Mouse (Mus musculus) layer of hippocampus, postnatal 10 days (tissue): ENCODE data around the gene Snx27. TPM values are rescaled to one million over a fixed set of nuclear protein-coding genes. Genes with fewer than 3 reads are reported as not detected.
A peak's percentile ranks its signal among the peaks of the same experiment; 100 is the strongest.

ENCODE experiments used
- DNase-seq, 2 experiments: peaks; one replicate each; pipeline ENCODE4 v3.0.0; 2021; ENCODE audit warnings: low spot score in 2 of 2
- total RNA-seq, 2 experiments: library from RNA; stranded (reverse); gene quantifications; 2 replicates each; pipeline ENCODE4 v1.2.3; 2021

The Snx27 gene
- total RNA-seq, 2 experiments from 2014 or later, result 80.2 to 88.8 TPM

DNA sequence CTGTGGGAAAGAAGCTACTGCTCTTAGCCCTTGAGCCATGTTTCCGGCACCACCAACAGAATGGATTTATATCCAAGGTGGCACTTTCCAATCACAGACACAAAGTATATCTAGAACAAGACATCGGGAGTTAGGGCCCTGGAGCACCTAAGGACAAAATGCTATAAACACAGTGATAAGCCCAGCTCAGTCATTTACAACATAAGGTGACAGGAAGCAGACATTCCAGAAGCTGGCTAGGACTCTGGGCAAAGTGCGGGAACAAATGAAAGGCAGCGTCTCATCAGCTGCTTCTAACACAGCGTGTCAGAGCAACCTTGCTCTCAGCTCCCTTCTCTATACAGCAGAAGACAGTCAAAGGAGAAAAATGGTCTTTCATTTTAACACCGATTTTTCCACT, 8.0 kb downstream of the Snx27 start:
- DNase-seq, result no peak

DNA sequence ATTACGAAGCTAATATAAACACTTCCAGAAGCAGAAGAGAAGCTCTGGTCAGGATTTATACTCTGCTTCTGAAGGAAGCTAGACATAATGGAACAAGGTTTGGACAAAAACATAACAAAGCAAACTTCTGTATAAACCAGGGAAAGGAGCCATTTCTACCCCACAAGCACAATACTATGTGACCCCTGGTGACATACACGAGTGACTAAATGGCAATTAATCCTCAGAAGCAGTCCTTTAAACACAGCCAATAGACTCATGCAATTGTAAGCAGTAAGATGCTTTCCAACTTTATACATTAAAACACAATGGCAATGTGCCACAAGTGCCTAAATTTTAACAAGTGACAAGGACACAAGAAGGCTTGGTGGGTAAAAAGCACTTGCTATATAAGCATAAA, 15.3 kb downstream of the Snx27 start:
- no peak for DNase-seq

- no peak for DNase-seq
Observed at GRCm38 (mm10) chr3:94565557-94565956, 17.0 kb downstream of the Snx27 start.

- no peak for DNase-seq
Observed at GRCm38 (mm10) chr3:94565127-94565526, 17.4 kb downstream of the Snx27 start.

- DNase-seq, result no peak
Observed at GRCm38 (mm10) chr3:94564356-94565010, 18.0 kb downstream of the Snx27 start.

DNA sequence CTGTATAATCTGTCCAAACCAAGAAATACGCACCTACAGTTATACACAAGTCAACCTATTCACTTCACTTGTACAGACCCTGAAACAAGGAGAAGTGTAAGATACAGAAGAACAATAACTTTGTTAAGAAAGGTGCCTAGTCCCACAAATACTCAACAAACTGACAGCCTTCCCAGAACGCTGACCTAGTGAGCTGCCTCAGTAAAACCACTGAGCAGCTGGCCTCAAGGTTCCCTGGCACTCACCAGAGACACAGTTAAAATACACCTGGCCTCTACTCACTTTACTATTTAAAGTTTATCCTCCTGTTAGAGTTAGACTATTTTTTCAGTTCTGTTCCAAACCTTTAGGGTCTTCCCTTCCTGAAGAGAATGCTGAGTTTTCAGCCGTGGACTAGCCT, 19.4 kb downstream of the Snx27 start:
- DNase-seq, result no peak

DNA sequence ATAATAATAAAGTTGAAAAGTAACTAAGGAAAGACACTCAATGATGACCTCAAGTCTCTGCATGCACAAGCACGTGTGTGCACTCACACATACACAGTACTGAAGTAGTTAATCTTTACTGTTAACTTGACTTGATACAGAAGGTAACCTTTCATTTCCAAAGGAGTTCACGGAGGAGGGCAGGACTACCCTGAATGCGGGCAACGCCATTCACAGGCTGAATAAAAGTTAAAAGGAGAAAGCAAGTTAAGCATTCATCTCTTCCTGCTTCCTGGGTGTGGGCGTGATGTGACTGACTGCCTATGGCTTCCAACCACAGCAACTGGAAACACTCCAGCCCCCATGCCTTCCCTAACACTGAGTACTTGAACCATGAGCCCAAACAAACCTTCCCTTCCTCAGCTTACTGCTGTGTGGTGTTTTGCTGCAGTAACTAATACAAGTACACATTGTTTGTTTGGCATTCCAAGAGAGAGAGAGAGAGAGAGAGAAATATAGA, 22.5 kb downstream of the Snx27 start:
- no peak for DNase-seq

DNA sequence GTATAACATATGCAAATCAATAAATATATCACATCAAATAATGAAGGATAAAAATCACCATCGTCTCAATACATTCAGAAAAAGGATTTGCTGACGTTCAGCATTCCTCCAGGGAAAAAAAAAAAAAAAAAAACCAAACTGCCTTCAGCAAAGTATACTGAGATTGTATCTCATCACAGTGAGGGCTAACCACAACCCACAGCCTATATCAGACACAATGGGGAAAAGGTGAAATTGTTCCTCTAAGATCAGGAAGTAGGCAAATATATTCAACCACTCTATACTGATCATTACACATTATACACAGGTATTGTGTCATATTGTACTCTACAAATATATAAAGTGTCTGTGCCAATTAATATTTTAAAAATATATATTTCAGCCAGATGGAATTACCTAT, 33.5 kb downstream of the Snx27 start:
- no peak for DNase-seq

DNA sequence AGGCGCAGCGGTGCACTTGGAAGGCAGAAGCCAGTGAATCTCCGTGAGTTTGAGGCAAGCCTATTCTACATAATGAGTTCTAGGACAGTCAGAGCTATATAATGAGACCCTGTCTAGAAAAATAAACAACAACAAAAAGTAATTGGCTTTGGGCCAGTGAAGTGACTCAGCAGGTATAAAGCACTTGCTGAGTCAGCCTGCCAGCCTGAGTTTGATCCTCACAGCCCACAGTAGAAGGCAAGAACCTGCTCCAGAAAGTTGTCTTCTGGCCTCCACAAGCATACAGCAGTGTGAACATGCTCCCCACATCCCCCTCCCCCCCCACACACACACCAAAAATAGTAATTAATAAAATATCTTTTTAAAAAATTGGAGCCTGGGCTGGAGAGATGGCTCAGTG, 45.3 kb downstream of the Snx27 start:
- DNase-seq, result no peak

DNA sequence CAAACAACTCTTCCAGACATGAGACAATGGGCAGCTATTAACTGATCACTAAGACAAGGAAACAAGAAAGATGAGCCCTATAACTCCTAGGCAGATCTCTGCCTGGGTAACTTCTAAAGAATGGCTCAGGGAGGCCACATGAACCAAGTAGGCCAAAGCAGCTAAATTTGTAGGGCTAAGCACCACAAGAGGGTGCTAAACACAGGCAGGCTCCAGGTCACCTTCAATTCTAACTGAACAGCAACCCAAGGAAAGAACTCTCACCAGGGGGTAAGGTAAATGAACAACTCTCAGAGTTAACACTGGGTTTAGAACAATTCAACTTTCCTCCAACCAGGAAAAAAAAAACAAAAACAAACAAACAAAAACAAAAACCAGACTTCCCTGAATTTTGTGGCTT, 48.5 kb downstream of the Snx27 start:
- DNase-seq, result peak in 1 of 2 experiments; percentile 12

DNA sequence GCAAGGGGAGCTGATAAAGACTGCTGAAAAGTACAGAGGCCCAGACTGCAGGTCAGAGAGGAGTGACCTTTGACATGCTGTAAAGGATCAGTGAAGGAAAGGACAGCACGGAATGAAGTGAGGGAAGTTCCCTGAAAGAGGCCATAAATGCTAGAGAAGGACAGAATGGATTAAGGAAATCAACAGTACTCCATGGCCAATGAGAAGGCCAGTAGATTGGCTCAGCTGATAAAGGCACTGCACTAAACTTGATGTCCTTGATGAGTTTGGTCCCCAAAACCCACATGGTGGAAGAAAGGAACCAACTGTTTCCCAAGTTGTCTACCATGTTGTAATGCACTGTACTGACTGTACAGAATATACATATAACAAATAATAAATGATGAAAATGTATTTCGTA, 55.8 kb downstream of the Snx27 start:
- no peak for DNase-seq

DNA sequence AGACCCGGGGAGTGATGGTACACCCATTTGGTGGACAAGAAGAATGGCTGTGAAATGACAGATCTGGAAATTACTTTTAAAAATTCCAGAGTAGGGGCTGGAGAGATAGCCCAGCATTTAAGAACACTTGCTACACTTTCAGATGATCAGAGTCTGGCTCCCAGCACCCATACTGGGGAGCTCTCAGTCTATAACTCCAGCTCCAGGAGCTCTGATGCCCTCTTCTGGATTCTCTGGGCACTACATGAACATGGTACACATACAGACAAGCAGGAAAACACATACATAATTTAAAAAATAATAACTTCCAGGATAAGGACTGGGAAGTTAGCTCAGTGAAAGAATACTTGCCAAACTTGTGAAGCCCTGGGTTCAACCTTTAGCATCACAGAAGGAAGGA, 75.9 kb downstream of the Snx27 start:
- no peak for DNase-seq

- no peak for DNase-seq
Observed at GRCm38 (mm10) chr3:94502243-94502642, 80.3 kb downstream of the Snx27 start.

DNA sequence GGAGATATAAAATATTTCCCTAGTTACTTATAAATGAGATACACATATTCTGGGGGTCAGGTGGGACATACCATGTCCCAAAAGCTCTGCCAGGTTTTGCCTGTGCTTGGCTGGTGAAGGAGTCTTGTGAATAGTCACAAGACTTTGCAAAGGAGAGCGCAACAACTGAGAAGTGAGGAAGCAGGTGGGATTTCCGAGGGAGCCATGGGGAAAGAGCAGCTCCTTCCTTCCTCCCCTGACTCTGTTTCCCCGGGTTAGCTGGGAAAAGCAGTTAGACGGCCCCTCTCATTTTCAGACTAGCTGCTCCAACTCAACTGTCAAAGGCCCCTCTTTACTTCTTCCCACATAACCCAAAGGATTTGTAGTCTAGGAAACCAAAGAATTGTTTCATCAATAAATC, 85.4 kb downstream of the Snx27 start:
- no peak for DNase-seq

DNA sequence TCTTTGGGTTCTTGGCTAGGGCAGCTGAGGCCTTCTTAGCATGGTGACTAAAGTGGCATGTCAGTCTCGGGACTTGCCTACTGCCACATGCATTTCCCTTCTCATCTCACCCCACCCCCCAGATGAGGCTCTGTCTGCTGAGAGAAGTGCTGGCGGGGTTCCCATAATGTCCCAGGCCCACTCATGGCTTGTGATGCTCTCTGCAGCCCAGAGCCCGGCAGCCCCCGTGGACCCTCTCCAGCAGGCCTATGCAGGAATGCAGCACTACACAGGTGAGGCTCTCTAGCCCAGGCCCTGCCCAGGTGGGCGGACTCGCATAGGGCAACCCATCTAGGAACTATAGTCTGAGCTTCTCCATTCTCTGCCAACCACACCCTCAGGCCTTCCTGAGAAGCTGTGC, 94.9 kb downstream of the Snx27 start:
- no peak for DNase-seq

- DNase-seq, result no peak
Observed at GRCm38 (mm10) chr3:94485922-94486321, 96.6 kb downstream of the Snx27 start.

DNA sequence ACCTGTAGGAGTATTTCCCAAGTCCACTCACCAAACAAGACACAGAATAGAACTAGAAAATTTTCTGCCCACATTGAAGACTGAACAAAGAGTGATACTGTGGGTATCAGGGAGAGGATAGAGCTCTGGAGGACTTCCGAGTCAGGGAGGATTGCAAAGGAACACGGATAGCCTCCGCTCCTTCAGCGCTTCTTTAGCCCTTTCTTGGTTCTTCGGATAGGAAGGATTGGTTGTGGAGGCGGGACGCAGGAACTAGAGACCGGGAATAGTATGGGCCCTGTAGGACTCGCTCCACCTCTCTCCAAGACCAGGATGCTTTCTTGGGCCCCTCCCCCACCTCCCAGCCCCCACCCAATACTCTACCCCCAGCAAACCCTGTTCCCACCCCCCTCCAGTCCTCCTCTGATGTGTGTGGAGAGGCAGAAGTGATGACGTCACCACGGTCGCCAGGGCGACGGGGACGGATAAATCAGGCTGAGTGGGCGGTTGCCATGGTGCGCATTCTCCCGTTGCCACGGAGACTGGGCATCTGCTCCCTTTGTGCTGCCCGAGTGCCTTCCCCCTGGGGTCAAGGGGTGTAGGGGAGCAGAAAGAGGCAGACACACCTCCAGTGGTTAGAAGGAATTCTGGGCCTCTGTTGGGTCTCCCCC, 98.6 kb downstream of the Snx27 start:
- DNase-seq, result peak; percentile 93 to 94

- no peak for DNase-seq
Observed at GRCm38 (mm10) chr3:94482764-94483385, 99.6 kb downstream of the Snx27 start.

DNA sequence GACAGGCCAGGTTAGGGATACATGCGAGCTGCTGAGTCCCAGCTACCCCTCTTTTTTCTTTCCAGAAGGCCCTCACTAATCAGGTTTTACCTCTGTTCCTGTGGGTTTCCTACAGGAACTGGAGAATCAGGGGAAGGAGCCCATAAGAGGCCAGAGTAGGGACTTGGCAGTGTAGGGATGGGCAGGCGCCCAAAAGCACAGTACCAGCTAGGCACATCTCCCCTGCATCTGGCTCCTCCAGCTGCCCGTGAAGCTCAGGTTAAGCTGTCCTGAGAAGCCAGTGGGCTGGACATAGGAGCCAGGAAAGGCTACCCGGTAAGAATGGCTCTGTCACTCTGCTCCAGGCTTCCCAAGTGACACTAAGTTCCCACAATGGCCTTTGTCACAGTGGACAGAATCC, 101.1 kb downstream of the Snx27 start:
- DNase-seq, result no peak

GRCm38 (mm10) chr3:94480291-94480884, 102.1 kb downstream of the Snx27 start, which contains the start of gene Riiad1:
Riiad1 (minus strand) TSS chr3:94480341.
- DNase-seq, result no peak

DNA sequence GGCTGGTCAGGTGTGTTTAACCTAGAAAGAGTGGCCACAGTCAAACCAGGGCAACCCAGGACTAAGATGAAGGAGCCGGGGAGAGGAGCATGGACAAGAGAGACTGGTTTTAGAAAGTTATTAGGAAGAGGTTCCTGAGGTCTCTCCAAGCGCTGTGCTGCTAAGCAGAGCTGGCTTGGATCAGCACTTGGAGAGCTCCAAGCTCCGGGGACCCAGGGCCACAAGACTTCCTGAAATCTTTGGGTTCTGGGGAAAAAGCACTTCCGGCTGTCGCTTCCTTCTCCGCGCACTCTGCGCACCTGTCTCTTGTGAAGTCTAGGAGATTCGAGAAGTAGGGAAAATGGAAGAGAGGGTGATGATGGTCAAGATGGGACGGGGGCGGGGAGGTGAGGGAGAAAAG, 103.0 kb downstream of the Snx27 start:
- DNase-seq, result no peak

DNA sequence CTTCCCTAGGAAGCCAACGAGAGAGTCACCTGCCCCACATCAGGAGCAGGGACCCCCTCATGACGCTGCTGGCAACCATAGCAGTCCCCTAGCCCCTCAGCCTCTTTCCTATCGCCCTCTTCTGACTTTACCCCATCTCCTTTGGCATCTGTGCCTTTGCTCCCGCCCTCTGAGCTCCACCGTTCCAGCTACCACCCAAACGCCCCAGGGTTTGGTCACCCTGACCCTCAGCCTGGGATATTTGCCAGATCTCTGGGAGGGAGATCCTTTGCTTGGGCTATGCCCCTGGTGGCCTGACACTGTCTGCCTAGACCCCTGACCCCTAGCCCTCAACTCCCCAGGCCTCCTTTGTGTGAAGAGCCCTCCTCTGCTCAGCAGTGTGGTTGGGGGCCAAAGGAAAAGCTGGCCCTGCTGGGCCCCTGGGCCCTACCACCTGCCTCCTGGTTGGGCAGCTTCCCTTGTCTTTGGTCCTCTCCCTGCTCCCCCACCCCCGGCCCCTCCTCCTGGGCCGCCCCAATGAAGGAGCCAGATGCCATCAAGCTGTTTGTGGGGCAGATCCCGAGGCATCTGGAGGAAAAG, 103.8 kb downstream of the Snx27 start:
- no peak for DNase-seq
